Mouse (Mus musculus) forebrain, embryonic 10.5 days (tissue): ENCODE results near the gene Abhd6. TPM values are rescaled to one million over a fixed set of nuclear protein-coding genes. Genes with fewer than 3 reads are reported as not detected.

ENCODE experiments used
- DNase-seq: peaks from one replicate; pipeline ENCODE4 v3.0.0-alpha.2; 2017; ENCODE audit warnings: low spot score; ENCODE audit errors: extremely low spot score
- H3K27ac ChIP-seq: fragments of 300-500 bp; sonication (generic); 2 replicates; pipeline ENCODE4 v1.5.1; 2016; ENCODE audit warnings: mild to moderate bottlenecking
- H3K27me3 ChIP-seq: fragments of 300-500 bp; sonication (generic); 2 replicates; pipeline ENCODE4 v1.6.1; 2016; ENCODE audit warnings: mild to moderate bottlenecking; ENCODE audit not compliant: poor library complexity, severe bottlenecking
- H3K36me3 ChIP-seq: fragments of 300-500 bp; sonication (generic); replicated peaks from 2 replicates; pipeline ENCODE4 v1.6.1; 2016; ENCODE audit warnings: mild to moderate bottlenecking, moderate library complexity
- H3K4me1 ChIP-seq: fragments of 300-500 bp; sonication (generic); 2 replicates; pipeline ENCODE4 v1.6.1; 2016
- H3K4me3 ChIP-seq: fragments of 300-500 bp; sonication (generic); 2 replicates; pipeline ENCODE4 v1.5.1; 2016; ENCODE audit warnings: mild to moderate bottlenecking, moderate library complexity
- H3K9me3 ChIP-seq: fragments of 300-500 bp; sonication (generic); 2 replicates; pipeline ENCODE4 v1.6.1; 2016; ENCODE audit warnings: mild to moderate bottlenecking, moderate library complexity
- WGBS: fragments of 180-500 bp; shearing (Covaris S2); methylation state at CpG from one replicate; pipeline ENCODE4 v1.1.7; 2016; 5-methylcytosine and 5-hydroxymethylcytosine counted together
- polyA plus RNA-seq: library from polyadenylated mRNA; unstranded; fragments of >200 nt; fragmentation: Nextera tagmentation; extraction: Ambion mirVana; gene quantifications from 2 replicates; pipeline ENCODE4 v1.2.1, GENCODE M21; 2016

Gene Abhd6
- polyA plus RNA-seq = 18.6 and 20.2 TPM in 2 replicates

- H3K27ac ChIP-seq = peak within 1 kb of the TSS; percentile 84
- DNase-seq = peak; percentile 87
- WGBS = 2% methylated on average over 38 of the region's 38 CpGs
- peaks cover 53% of the 10 kb centered on the region for H3K27me3 ChIP-seq
- H3K36me3 ChIP-seq = no peaks in the 10 kb centered on the region
- H3K4me3 ChIP-seq = peak within 1 kb of the TSS; percentile 67
- H3K4me1 ChIP-seq = peaks cover 29% of the 10 kb centered on the region
- H3K9me3 ChIP-seq = no peaks in the 10 kb centered on the region
These were observed at the start of gene Abhd6 for GRCm38 (mm10) chr14:8002432-8003092. TSS of gene Abhd6 (plus strand) at chr14:8002902.

GRCm38 (mm10) chr14:7954071-7954471, 48.6 kb upstream of the Abhd6 start:
- Histone ChIP-seq H3K27ac (peak overlapping the region; percentile 74), H3K27me3 (no peaks in the 10 kb centered on the region), H3K36me3 (peaks cover 32% of the 10 kb centered on the region), H3K4me1 (peaks cover 36% of the 10 kb centered on the region), H3K9me3 (no peaks in the 10 kb centered on the region), H3K4me3 (no peak overlapping the region)
- no peak for DNase-seq
- WGBS = 52% methylated on average over 6 of the region's 6 CpGs

GRCm38 (mm10) chr14:7956427-7956826, 46.3 kb upstream of the Abhd6 start:
- 87% methylated on average over 10 of the region's 10 CpGs for WGBS

DNA sequence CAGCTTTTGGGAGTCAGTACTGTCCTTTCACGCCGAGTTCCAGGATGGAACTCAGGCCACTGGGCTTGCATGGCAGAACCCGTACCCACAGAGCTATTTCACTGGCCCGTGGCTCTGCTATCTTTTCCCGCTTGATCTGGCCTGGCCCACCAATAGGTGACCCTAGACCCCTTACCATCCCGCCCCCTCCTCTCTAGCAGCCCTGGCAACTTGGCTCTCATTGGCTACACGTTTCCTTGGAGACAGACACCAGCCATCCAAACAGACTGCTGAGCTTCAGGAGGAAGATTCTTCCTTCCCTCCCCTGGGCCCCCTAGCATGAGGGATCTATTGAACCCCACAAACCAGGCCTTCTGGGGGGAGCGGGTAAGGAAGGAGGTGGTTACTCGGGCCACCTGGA, 45.7 kb upstream of the Abhd6 start, which contains the start of gene Gm45521:
TSS of gene Gm45521 (plus strand) at position 240 of the 400 bp plus-strand sequence.
- Histone ChIP-seq H3K27ac (peak within 1 kb of the TSS; percentile 58), H3K4me3 (no peak within 1 kb of the TSS), H3K9me3 (no peaks in the 10 kb centered on the region), H3K36me3 (0 out of 2 replicates have a peak, but pooled peaks cover 2% of the 10 kb centered on the region), H3K27me3 (no peaks in the 10 kb centered on the region), H3K4me1 (peaks cover 36% of the 10 kb centered on the region)
- DNase-seq = peak; percentile 51
- 45% methylated on average over 9 of the region's 9 CpGs for WGBS

More at GRCm38 (mm10) chr14:7956427-7956826, 46.3 kb upstream of the Abhd6 start:
- Histone ChIP-seq H3K9me3 (no peaks in the 10 kb centered on the region), H3K27ac (0 out of 2 replicates have a peak overlapping the region, but pooled peaks have one; percentile 58), H3K27me3 (no peaks in the 10 kb centered on the region), H3K36me3 (peaks cover 8% of the 10 kb centered on the region), H3K4me3 (no peak overlapping the region), H3K4me1 (peaks cover 36% of the 10 kb centered on the region)
- no peak for DNase-seq

GRCm38 (mm10) chr14:7960616-7961015, 42.1 kb upstream of the Abhd6 start:
- WGBS = 49% methylated on average over 11 of the region's 11 CpGs
- DNase-seq = peak; percentile 26
- Histone ChIP-seq H3K9me3 (no peaks in the 10 kb centered on the region), H3K36me3 (no peaks in the 10 kb centered on the region), H3K27ac (no peak overlapping the region), H3K4me3 (no peak overlapping the region), H3K4me1 (peaks cover 14% of the 10 kb centered on the region), H3K27me3 (no peaks in the 10 kb centered on the region)

- H3K36me3 ChIP-seq = no peaks in the 10 kb centered on the region
- 87% methylated on average over 5 of the region's 5 CpGs for WGBS
- H3K4me3 ChIP-seq = no peak overlapping the region
- DNase-seq = no peak
- no peak overlapping the region for H3K27ac ChIP-seq
- no peaks in the 10 kb centered on the region for H3K9me3 ChIP-seq
- no peaks in the 10 kb centered on the region for H3K27me3 ChIP-seq
- H3K4me1 ChIP-seq = peaks cover 9% of the 10 kb centered on the region
These were observed 41.0 kb upstream of the Abhd6 start for GRCm38 (mm10) chr14:7961714-7962113.

DNA sequence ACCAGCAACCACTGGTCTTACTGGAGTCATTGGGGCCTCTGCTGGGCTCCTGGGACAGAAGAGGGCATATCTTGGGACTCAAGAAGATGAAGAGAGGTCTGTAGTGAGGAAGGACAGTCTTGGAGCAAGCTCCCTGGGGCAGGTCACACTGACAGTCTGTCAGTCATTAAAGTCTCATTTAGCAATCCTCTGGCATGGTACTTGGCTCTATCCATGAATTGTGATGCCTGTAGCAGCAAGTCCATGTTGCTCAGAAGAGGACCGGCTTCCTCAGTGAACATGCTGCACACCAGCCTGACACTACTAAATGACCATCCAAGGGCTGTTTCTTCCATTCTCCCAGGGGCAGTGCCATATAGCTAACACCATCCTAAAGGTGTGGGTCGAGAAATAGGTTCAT, 40.1 kb upstream of the Abhd6 start:
- WGBS = 83% methylated on average over 2 of the region's 2 CpGs
- Histone ChIP-seq H3K4me3 (no peak overlapping the region), H3K9me3 (no peaks in the 10 kb centered on the region), H3K36me3 (no peaks in the 10 kb centered on the region), H3K4me1 (no peaks in the 10 kb centered on the region), H3K27ac (no peak overlapping the region), H3K27me3 (no peaks in the 10 kb centered on the region)
- DNase-seq = no peak

- WGBS = 72% methylated on average over 7 of the region's 7 CpGs
- no peak overlapping the region for H3K27ac ChIP-seq
- H3K4me3 ChIP-seq = no peak overlapping the region
- H3K9me3 ChIP-seq = no peaks in the 10 kb centered on the region
- H3K36me3 ChIP-seq = no peaks in the 10 kb centered on the region
- H3K4me1 ChIP-seq = no peaks in the 10 kb centered on the region
- DNase-seq = no peak
- no peaks in the 10 kb centered on the region for H3K27me3 ChIP-seq
These were observed 39.5 kb upstream of the Abhd6 start for GRCm38 (mm10) chr14:7963160-7963559.

DNA sequence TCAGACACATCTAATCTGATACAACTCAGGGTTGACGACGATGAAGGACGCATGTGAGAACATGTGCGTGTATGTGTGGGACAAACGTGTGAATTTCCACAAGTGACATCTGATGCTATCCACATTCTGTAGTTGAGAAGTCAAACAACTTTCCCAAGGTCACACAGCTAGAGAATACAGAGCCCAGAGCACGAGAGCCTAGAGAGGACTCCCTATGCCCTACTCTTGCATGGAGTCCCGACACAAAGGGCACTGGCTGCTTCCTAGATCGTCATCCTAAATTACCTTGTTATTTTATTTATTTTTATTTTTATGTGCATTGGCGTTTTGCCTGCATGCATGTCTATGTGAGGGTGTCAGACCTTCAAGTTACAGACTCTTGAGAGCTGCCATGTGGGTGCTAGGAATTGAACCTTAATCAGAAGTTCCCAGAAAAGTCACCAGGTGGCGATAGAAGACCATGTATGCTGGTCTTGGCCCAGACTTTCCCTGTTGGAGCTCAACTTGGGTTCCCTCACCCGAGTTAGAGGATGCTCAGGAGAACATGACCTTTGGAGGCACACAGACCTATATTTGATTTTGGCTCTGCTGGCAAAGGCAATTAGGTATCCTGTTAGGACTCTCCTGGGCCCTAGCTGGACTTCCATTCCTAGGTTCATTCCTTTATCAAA, 38.3 kb upstream of the Abhd6 start:
- WGBS = 57% methylated on average over 11 of the region's 11 CpGs
- DNase-seq = peak; percentile 56

DNA sequence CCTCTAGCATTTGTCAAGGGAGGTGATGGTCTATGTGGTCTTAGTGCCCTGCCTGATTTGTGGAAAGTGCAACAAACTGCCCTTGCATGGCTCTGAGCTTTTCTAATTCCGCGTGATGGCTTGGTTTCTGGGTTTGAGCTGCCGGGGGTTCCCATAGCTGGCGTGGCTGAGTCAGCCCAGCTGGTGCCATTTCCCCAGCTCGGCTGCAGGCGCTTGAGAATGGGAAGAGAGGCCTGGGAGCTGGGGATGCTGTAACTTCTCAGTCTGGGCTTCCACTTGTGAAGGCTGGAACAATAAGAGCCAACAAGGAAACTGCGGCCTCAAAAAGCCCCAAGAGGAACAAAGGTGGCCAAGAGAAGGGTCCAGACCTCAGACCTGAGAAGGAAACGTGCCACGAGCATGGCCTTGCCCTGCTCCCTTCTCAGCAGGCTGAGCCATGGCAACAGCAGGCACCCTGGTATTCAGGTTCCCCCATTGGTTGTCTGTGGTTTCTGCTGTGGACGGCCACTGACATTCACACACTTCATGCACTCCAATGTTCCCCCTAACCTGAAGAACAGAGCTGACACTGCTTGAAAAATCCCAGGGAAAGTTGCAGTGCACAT, 30.7 kb upstream of the Abhd6 start:
- no peaks in the 10 kb centered on the region for H3K9me3 ChIP-seq
- H3K4me1 ChIP-seq = no peaks in the 10 kb centered on the region
- 73% methylated on average over 10 of the region's 10 CpGs for WGBS
- H3K36me3 ChIP-seq = no peaks in the 10 kb centered on the region
- H3K4me3 ChIP-seq = no peak overlapping the region
- H3K27ac ChIP-seq = no peak overlapping the region
- H3K27me3 ChIP-seq = no peaks in the 10 kb centered on the region
- DNase-seq = no peak

More for the DNA sequence above, 38.3 kb upstream of the Abhd6 start:
- H3K4me1 ChIP-seq = no peaks in the 10 kb centered on the region
- H3K27me3 ChIP-seq = no peaks in the 10 kb centered on the region
- H3K36me3 ChIP-seq = no peaks in the 10 kb centered on the region
- H3K9me3 ChIP-seq = no peaks in the 10 kb centered on the region
- no peak overlapping the region for H3K4me3 ChIP-seq
- no peak overlapping the region for H3K27ac ChIP-seq

- Histone ChIP-seq H3K4me1 (no peaks in the 10 kb centered on the region), H3K9me3 (no peaks in the 10 kb centered on the region), H3K36me3 (no peaks in the 10 kb centered on the region), H3K4me3 (no peak overlapping the region), H3K27ac (no peak overlapping the region), H3K27me3 (no peaks in the 10 kb centered on the region)
- 88% methylated on average over 1 of the region's 1 CpGs for WGBS
- no peak for DNase-seq
These were observed 28.1 kb upstream of the Abhd6 start for GRCm38 (mm10) chr14:7974643-7975042.

- no peaks in the 10 kb centered on the region for H3K9me3 ChIP-seq
- no peaks in the 10 kb centered on the region for H3K27me3 ChIP-seq
- H3K4me3 ChIP-seq = no peak overlapping the region
- no peak overlapping the region for H3K27ac ChIP-seq
- no peaks in the 10 kb centered on the region for H3K4me1 ChIP-seq
- no peaks in the 10 kb centered on the region for H3K36me3 ChIP-seq
- 85% methylated on average over 6 of the region's 6 CpGs for WGBS
- DNase-seq = no peak
These were observed 27.5 kb upstream of the Abhd6 start for GRCm38 (mm10) chr14:7975177-7975576.

GRCm38 (mm10) chr14:7977471-7977870, 25.2 kb upstream of the Abhd6 start:
- DNase-seq = no peak
- Histone ChIP-seq H3K27ac (no peak overlapping the region), H3K9me3 (no peaks in the 10 kb centered on the region), H3K27me3 (no peaks in the 10 kb centered on the region), H3K36me3 (no peaks in the 10 kb centered on the region), H3K4me3 (no peak overlapping the region), H3K4me1 (no peaks in the 10 kb centered on the region)
- WGBS = 88% methylated on average over 1 of the region's 1 CpGs
